Mouse (Mus musculus) forebrain, embryonic 12.5 days (tissue): ENCODE results near the gene Slc35e2. TPM values are rescaled to one million over a fixed set of nuclear protein-coding genes. Genes with fewer than 3 reads are reported as not detected.

Source experiments
- ATAC-seq: fragments of 200-750 bp; cut with Nextera tagmentation; 2 replicates; pipeline ENCODE4 v1.8.0; 2017; ENCODE audit warnings: moderate TSS enrichment; ENCODE audit not compliant: low FRiP score
- H3K27ac ChIP-seq: fragments of 300-500 bp; sonication (generic); 2 replicates; pipeline ENCODE4 v1.5.1; 2016; ENCODE audit warnings: mild to moderate bottlenecking
- H3K27me3 ChIP-seq: fragments of 300-500 bp; sonication (generic); 2 replicates; pipeline ENCODE4 v1.6.1; 2016; ENCODE audit warnings: mild to moderate bottlenecking
- H3K36me3 ChIP-seq: fragments of 300-500 bp; sonication (generic); replicated peaks from 2 replicates; pipeline ENCODE4 v1.6.1; 2016; ENCODE audit warnings: mild to moderate bottlenecking
- H3K4me1 ChIP-seq: fragments of 300-500 bp; sonication (generic); 2 replicates; pipeline ENCODE4 v1.6.1; 2016
- H3K4me2 ChIP-seq: fragments of 300-500 bp; sonication (generic); 2 replicates; pipeline ENCODE4 v1.6.1; 2016; ENCODE audit warnings: mild to moderate bottlenecking, moderate library complexity
- H3K4me3 ChIP-seq: fragments of 300-500 bp; sonication (generic); replicated peaks from 2 replicates; pipeline ENCODE4 v1.5.1; 2016; ENCODE audit warnings: mild to moderate bottlenecking
- H3K9ac ChIP-seq: fragments of 300-500 bp; sonication (generic); 2 replicates; pipeline ENCODE4 v1.6.1; 2016; ENCODE audit warnings: mild to moderate bottlenecking
- H3K9me3 ChIP-seq: fragments of 300-500 bp; sonication (generic); 2 replicates; pipeline ENCODE4 v1.6.1; 2016
- WGBS: fragments of 180-500 bp; shearing (Covaris S2); methylation state at CpG from one replicate; pipeline ENCODE4 v1.1.7; 2016; 5-methylcytosine and 5-hydroxymethylcytosine counted together
- polyA plus RNA-seq: library from polyadenylated mRNA; unstranded; fragments of >200 nt; fragmentation: Nextera tagmentation; extraction: Ambion mirVana; gene quantifications from 2 replicates; pipeline ENCODE4 v1.2.1, GENCODE M21; 2016

Gene Slc35e2
- polyA plus RNA-seq, 1 experiment from 2014 or later: 12.9 TPM

GRCm38 (mm10) chr4:155645721-155646120 is 44.5 kb downstream of the Slc35e2 start:
- Histone ChIP-seq H3K4me2 (no peak overlapping the region), H3K4me1 (no peaks in the 10 kb centered on the region), H3K9me3 (no peaks in the 10 kb centered on the region), H3K27ac (no peak overlapping the region), H3K36me3 (peaks cover 91% of the 10 kb centered on the region), H3K4me3 (no peak overlapping the region), H3K9ac (no peak overlapping the region), H3K27me3 (peaks cover 5% of the 10 kb centered on the region)
- 94% methylated on average over 5 of the region's 5 CpGs for WGBS
- no peak for ATAC-seq

GRCm38 (mm10) chr4:155649355-155649754 is 48.1 kb downstream of the Slc35e2 start:
- Histone ChIP-seq H3K9me3 (no peaks in the 10 kb centered on the region), H3K9ac (no peak overlapping the region), H3K4me2 (no peak overlapping the region), H3K36me3 (peaks cover 66% of the 10 kb centered on the region), H3K4me3 (no peak overlapping the region), H3K27ac (no peak overlapping the region), H3K27me3 (peaks cover 41% of the 10 kb centered on the region), H3K4me1 (peaks cover 20% of the 10 kb centered on the region)
- ATAC-seq: no peak
- 91% methylated on average over 11 of the region's 11 CpGs for WGBS

DNA sequence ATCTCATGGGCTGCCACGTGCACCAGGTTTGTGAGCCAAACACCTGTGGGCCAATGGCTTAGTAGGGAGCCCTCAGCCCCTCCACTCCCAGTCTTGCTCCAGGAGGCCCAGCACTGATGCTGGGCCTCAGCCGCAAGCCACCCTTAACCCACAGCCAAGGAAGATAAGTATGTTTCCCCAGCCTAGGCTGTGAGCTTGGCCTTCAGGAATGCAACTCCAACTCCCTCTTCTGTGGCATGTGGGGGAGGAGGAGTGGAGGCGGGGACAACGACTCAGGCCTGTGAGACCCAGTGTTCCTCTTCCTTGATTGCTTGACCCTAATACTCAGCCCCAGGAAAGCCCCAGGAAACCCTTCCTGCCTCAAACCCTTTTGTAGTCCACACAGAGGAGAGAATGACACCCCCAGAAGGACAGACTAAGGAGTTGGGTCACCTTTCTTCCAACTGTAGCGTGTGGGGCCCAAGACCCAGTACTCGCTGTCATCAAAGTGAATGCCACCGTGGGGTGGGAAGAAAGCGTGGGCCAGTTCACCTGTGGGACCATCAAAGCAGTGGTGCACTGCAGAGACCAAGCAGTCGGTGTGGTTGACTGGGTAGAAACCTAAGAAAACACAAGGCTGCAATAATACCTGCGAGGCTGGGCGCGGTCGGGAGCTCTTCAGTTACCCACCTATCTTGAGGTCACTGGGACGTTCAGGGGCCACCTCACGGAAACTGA is 50.5 kb downstream of the Slc35e2 start:
- Histone ChIP-seq H3K4me1 (peaks cover 31% of the 10 kb centered on the region), H3K4me2 (no peak overlapping the region), H3K27ac (no peak overlapping the region), H3K27me3 (peaks cover 65% of the 10 kb centered on the region), H3K36me3 (peaks cover 52% of the 10 kb centered on the region), H3K9me3 (no peaks in the 10 kb centered on the region), H3K9ac (no peak overlapping the region), H3K4me3 (no peak overlapping the region)
- no peak for ATAC-seq
- 67% methylated on average over 15 of the region's 15 CpGs for WGBS

DNA sequence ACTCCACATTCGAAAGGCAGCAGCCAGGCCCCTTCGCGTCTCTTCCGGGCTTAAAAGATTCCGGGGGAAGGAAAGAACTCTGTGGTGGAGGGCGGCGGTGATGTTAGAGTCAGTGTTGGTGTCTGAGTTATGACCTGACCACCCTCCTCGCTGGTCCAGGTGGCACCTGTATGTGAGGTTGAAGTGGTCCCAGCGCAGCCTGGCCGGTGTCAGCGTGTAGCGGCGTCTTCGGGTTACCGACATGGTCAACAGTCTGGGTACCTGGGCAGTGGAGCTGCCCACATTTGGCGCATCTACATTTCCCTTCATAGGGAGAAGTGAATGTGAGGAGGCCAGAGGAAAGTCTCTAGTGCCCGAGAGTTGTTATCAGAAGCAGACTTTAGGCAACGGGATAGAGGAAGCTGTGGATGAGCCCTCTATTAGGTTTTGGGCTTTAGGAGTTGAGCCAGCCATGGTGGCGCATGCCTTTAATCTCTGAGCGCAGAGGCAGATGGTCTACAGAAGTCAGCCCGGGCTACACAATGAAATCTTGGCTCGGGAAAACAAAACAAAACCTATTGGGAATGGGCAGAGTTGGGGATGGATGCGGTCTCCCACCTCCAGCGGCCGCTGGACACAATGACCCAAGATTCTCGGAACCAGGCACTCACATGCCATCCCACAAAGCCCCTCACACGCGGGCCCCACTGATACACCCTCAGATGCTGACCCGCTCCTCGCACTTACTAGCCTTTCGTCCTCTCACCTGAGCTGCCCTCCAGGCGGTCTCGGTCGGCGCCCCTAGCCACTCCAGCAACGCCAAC is 51.3 kb downstream of the Slc35e2 start:
- 19% methylated on average over 36 of the region's 36 CpGs for WGBS
- H3K4me1 ChIP-seq: peaks cover 31% of the 10 kb centered on the region
- H3K4me2 ChIP-seq: peak overlapping the region; percentile 60
- H3K4me3 ChIP-seq: peak overlapping the region; percentile 29
- H3K27ac ChIP-seq: no peak overlapping the region
- H3K36me3 ChIP-seq: peaks cover 44% of the 10 kb centered on the region
- no peak for ATAC-seq
- H3K9ac ChIP-seq: peak overlapping the region; percentile 39; the same call in 1 of the 2 replicates
- H3K27me3 ChIP-seq: peaks cover 67% of the 10 kb centered on the region
- no peaks in the 10 kb centered on the region for H3K9me3 ChIP-seq

- Histone ChIP-seq H3K27me3 (peaks cover 67% of the 10 kb centered on the region), H3K4me2 (peak within 1 kb of the TSS; percentile 60), H3K27ac (no peak within 1 kb of the TSS), H3K36me3 (peaks cover 38% of the 10 kb centered on the region), H3K4me3 (peak within 1 kb of the TSS; percentile 29), H3K4me1 (peaks cover 31% of the 10 kb centered on the region), H3K9ac (peak within 1 kb of the TSS; percentile 39; the same call in 1 of the 2 replicates), H3K9me3 (no peaks in the 10 kb centered on the region)
- under 1% methylated on average over 33 of the region's 33 CpGs for WGBS
- ATAC-seq: no peak
These were observed 51.9 kb downstream of the Slc35e2 start, which contains the start of gene Mmp23 for GRCm38 (mm10) chr4:155653086-155653450. Gene Mmp23 (minus strand): TSS chr4:155653384.

- Histone ChIP-seq H3K36me3 (peaks cover 33% of the 10 kb centered on the region), H3K9me3 (no peaks in the 10 kb centered on the region), H3K27ac (no peak overlapping the region), H3K4me1 (peaks cover 31% of the 10 kb centered on the region), H3K9ac (peak overlapping the region; percentile 39; the same call in 1 of the 2 replicates), H3K27me3 (peaks cover 67% of the 10 kb centered on the region), H3K4me3 (peak overlapping the region; percentile 29), H3K4me2 (peak overlapping the region; percentile 60)
- whole genome bisulfite sequencing: 3% methylated on average over 31 of the region's 31 CpGs
- no peak for ATAC-seq
These were observed 52.4 kb downstream of the Slc35e2 start for GRCm38 (mm10) chr4:155653451-155654182.

DNA sequence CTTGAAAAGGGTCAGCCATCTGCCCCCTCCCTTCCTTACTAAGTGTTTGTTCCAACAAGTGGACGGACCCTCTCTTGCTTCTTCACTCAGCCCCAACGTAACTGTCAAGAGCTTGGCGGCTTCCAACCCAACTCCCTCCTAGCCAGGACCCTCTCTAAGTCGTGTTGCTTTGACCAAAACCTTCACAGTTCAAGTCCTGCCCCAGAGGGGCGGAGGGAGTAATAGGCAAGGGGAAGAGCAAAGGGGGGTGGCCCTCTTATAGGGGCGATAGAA is 52.9 kb downstream of the Slc35e2 start:
- Histone ChIP-seq H3K4me1 (peaks cover 31% of the 10 kb centered on the region), H3K27me3 (peaks cover 67% of the 10 kb centered on the region), H3K9me3 (no peaks in the 10 kb centered on the region), H3K4me2 (peak overlapping the region; percentile 60), H3K27ac (no peak overlapping the region), H3K36me3 (peaks cover 33% of the 10 kb centered on the region), H3K4me3 (peak overlapping the region; percentile 29), H3K9ac (no peak overlapping the region)
- no peak for ATAC-seq
- WGBS: 2% methylated on average over 6 of the region's 6 CpGs

DNA sequence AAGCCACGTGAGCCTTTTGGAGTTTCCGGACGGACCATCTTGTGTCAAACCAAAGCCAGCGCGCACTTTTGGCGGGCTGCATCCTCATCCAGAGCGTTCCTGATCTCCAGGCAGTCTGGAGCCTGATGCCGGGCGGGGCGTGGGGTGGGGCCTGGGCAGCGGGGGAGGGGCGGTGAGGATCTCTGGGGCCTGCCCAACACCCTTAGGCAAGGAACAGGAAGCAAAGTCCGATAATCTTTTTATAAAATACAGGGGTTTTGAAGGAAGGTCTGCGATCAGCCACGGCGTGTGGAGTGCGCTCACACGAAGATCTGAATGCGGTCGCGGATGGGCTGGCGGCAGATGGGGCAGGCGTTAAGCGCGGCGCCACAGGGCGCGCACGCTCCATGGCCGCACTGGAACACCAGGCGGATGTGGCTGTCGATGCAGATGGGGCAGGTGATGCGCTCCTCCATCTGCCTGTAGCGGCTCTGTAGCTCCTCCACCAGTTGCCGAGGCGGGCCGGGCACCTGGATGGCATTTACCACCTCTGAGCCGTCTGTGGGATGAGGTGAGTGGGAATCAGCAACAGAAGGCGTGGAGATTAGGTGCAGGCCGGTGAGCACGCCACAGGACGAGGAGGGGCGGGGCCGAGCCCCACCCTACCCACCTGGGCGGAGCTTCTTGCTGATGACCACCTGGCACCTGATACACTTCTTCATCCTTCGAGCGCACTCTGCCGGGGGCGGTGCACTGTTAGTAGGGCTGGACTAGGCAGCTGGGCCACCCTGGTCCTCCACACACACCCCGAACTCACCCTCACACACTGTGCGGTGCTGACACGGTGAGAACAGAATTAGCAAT is 53.5 kb downstream of the Slc35e2 start:
- Histone ChIP-seq H3K27ac (no peak overlapping the region), H3K9ac (peak overlapping the region; percentile 26), H3K36me3 (peaks cover 29% of the 10 kb centered on the region), H3K27me3 (peaks cover 67% of the 10 kb centered on the region), H3K4me3 (peak overlapping the region; percentile 29), H3K4me1 (peaks cover 31% of the 10 kb centered on the region), H3K4me2 (peak overlapping the region; percentile 60), H3K9me3 (no peaks in the 10 kb centered on the region)
- WGBS: 2% methylated on average over 52 of the region's 52 CpGs
- ATAC-seq: peak; percentile 39

- H3K4me1 ChIP-seq: peaks cover 31% of the 10 kb centered on the region
- H3K27me3 ChIP-seq: peaks cover 56% of the 10 kb centered on the region
- no peak overlapping the region for H3K4me3 ChIP-seq
- H3K36me3 ChIP-seq: peaks cover 20% of the 10 kb centered on the region
- WGBS: 93% methylated on average over 13 of the region's 13 CpGs
- no peak overlapping the region for H3K4me2 ChIP-seq
- ATAC-seq: no peak
- H3K9ac ChIP-seq: no peak overlapping the region
- H3K9me3 ChIP-seq: no peaks in the 10 kb centered on the region
- no peak overlapping the region for H3K27ac ChIP-seq
These were observed 55.1 kb downstream of the Slc35e2 start for GRCm38 (mm10) chr4:155656214-155656751.

GRCm38 (mm10) chr4:155658961-155659360 is 57.7 kb downstream of the Slc35e2 start:
- WGBS: 97% methylated on average over 10 of the region's 10 CpGs
- Histone ChIP-seq H3K27ac (no peak overlapping the region), H3K9me3 (no peaks in the 10 kb centered on the region), H3K4me2 (no peak overlapping the region), H3K9ac (no peak overlapping the region), H3K4me1 (peaks cover 15% of the 10 kb centered on the region), H3K4me3 (no peak overlapping the region), H3K27me3 (peaks cover 29% of the 10 kb centered on the region), H3K36me3 (peaks cover 15% of the 10 kb centered on the region)
- ATAC-seq: no peak

- no peaks in the 10 kb centered on the region for H3K4me1 ChIP-seq
- H3K9me3 ChIP-seq: no peaks in the 10 kb centered on the region
- peaks cover 13% of the 10 kb centered on the region for H3K27me3 ChIP-seq
- peaks cover 15% of the 10 kb centered on the region for H3K36me3 ChIP-seq
- H3K4me2 ChIP-seq: no peak overlapping the region
- 91% methylated on average over 12 of the region's 12 CpGs for whole genome bisulfite sequencing
- no peak overlapping the region for H3K4me3 ChIP-seq
- H3K9ac ChIP-seq: no peak overlapping the region
- no peak overlapping the region for H3K27ac ChIP-seq
- no peak for ATAC-seq
These were observed 59.4 kb downstream of the Slc35e2 start for GRCm38 (mm10) chr4:155660641-155661040.
